Mouse (Mus musculus) heart, adult 8-10 months (tissue): ENCODE results near the gene Tor1a. TPM values are rescaled to one million over a fixed set of nuclear protein-coding genes. Genes with fewer than 3 reads are reported as not detected.
"Not testable (repeated sequence)": the region's sequence is repeated elsewhere in the genome, so short reads cannot be mapped to it uniquely, and the experiment has no call there.

Source experiments
- DNase-seq: peaks from one replicate; pipeline ENCODE4 v3.0.0; 2022; ENCODE audit warnings: low spot score
- total RNA-seq, 4 experiments: library from RNA; stranded (reverse); gene quantifications; 2 replicates each; pipeline ENCODE4 v1.2.4; 2022

Tor1a gene
- total RNA-seq, 4 experiments from 2014 or later, result 8.3 to 14.3 (median 9.9) TPM

- no peak for DNase-seq
Observed at GRCm38 (mm10) chr2:30954797-30955196, 12.9 kb downstream of the Tor1a start.

- peak; percentile 88 for DNase-seq
Observed at GRCm38 (mm10) chr2:30952824-30953490, 14.8 kb downstream of the Tor1a start, which contains the start of gene Tor1b. TSS of gene Tor1b (plus strand) at chr2:30952959.

- no peak for DNase-seq
Observed at GRCm38 (mm10) chr2:30952457-30952823, 15.3 kb downstream of the Tor1a start.

- peak; percentile 55 for DNase-seq
Observed at GRCm38 (mm10) chr2:30942603-30943011, 25.1 kb downstream of the Tor1a start.

GRCm38 (mm10) chr2:30942116-30942515 is 25.6 kb downstream of the Tor1a start:
- DNase-seq, result not testable (repeated sequence)

GRCm38 (mm10) chr2:30941586-30941985 is 26.1 kb downstream of the Tor1a start:
- no peak for DNase-seq

GRCm38 (mm10) chr2:30938574-30938991 is 29.1 kb downstream of the Tor1a start:
- no peak for DNase-seq

- no peak for DNase-seq
Observed at GRCm38 (mm10) chr2:30937731-30938130, 30.0 kb downstream of the Tor1a start.

- DNase-seq, result no peak
Observed at GRCm38 (mm10) chr2:30936808-30937207, 30.9 kb downstream of the Tor1a start.

GRCm38 (mm10) chr2:30933917-30934450 is 33.7 kb downstream of the Tor1a start:
- DNase-seq, result peak; percentile 80

GRCm38 (mm10) chr2:30933032-30933431 is 34.7 kb downstream of the Tor1a start:
- DNase-seq, result no peak

GRCm38 (mm10) chr2:30931922-30932321 is 35.8 kb downstream of the Tor1a start:
- DNase-seq, result no peak

GRCm38 (mm10) chr2:30930846-30931245 is 36.9 kb downstream of the Tor1a start:
- not testable (repeated sequence) for DNase-seq

- peak; percentile 63 for DNase-seq
Observed at GRCm38 (mm10) chr2:30929483-30930045, 38.2 kb downstream of the Tor1a start, which contains the start of gene Ptges. TSS of gene Ptges (minus strand) at chr2:30929863.

GRCm38 (mm10) chr2:30928893-30929482 is 38.7 kb downstream of the Tor1a start:
- peak; percentile 65 for DNase-seq

- peak; percentile 71 for DNase-seq
Observed at GRCm38 (mm10) chr2:30927844-30928628, 39.7 kb downstream of the Tor1a start.

GRCm38 (mm10) chr2:30927151-30927781 is 40.5 kb downstream of the Tor1a start:
- DNase-seq, result no peak

- no peak for DNase-seq
Observed at GRCm38 (mm10) chr2:30926381-30926780, 41.4 kb downstream of the Tor1a start.

- no peak for DNase-seq
Observed at GRCm38 (mm10) chr2:30925181-30925580, 42.6 kb downstream of the Tor1a start.

GRCm38 (mm10) chr2:30923099-30923498 is 44.6 kb downstream of the Tor1a start:
- DNase-seq, result no peak

GRCm38 (mm10) chr2:30920216-30920615 is 47.5 kb downstream of the Tor1a start:
- DNase-seq, result no peak
